Mouse (Mus musculus): ENCODE results near the gene Gm11541.

GRCm38 (mm10) chr11:94676754-94677606 lies 27.3 kb downstream of the Gm11541 start, which contains the start of gene Xylt2:
- no peak for TF ChIP-seq CTCF (IDR thresholded peaks at IDR 0.05; ENCODE audit: low read depth)
- no peak for TF ChIP-seq EP300 (IDR thresholded peaks at IDR 0.05; ENCODE audit: low read depth)

Measured in heart, postnatal 0 days (tissue).